Mouse (Mus musculus) lung, embryonic 15.5 days (tissue): ENCODE data around the gene AC134908.4. TPM values are rescaled to one million over a fixed set of nuclear protein-coding genes. Genes with fewer than 3 reads are reported as not detected.
A peak's percentile ranks its signal among the peaks of the same experiment; 100 is the strongest.

Source experiments
- ATAC-seq: fragments of 200-750 bp; cut with Nextera tagmentation; 2 replicates; pipeline ENCODE4 v1.8.0; 2017; ENCODE audit warnings: moderate number of reproducible peaks, borderline replicate concordance; ENCODE audit not compliant: low FRiP score, low TSS enrichment; ENCODE audit errors: extremely low read depth
- H3K27ac ChIP-seq: fragments of 300-500 bp; sonication (generic); 2 replicates; pipeline ENCODE4 v1.5.1; 2015; ENCODE audit warnings: moderate library complexity, mild to moderate bottlenecking, inconsistent platforms
- H3K27me3 ChIP-seq: fragments of 300-500 bp; sonication (generic); 2 replicates; pipeline ENCODE4 v1.6.1; 2015; ENCODE audit warnings: inconsistent platforms
- H3K36me3 ChIP-seq: fragments of 300-500 bp; sonication (generic); 2 replicates; pipeline ENCODE4 v1.6.1; 2015; ENCODE audit warnings: inconsistent platforms
- H3K4me1 ChIP-seq: fragments of 300-500 bp; sonication (generic); 2 replicates; pipeline ENCODE4 v1.6.1; 2015; ENCODE audit warnings: inconsistent platforms
- H3K4me2 ChIP-seq: fragments of 300-500 bp; sonication (generic); 2 replicates; pipeline ENCODE4 v1.6.1; 2015; ENCODE audit warnings: inconsistent platforms, mild to moderate bottlenecking, moderate library complexity
- H3K4me3 ChIP-seq: fragments of 300-500 bp; sonication (generic); 2 replicates; pipeline ENCODE4 v1.5.1; 2015; ENCODE audit warnings: mild to moderate bottlenecking, inconsistent platforms
- H3K9ac ChIP-seq: fragments of 300-500 bp; sonication (generic); 2 replicates; pipeline ENCODE4 v1.6.1; 2015; ENCODE audit warnings: inconsistent platforms
- H3K9me3 ChIP-seq: fragments of 300-500 bp; sonication (generic); 2 replicates; pipeline ENCODE4 v1.6.1; 2016; ENCODE audit warnings: inconsistent platforms
- WGBS: fragments of 180-500 bp; shearing (Covaris S2); methylation state at CpG from one replicate; pipeline ENCODE4 v1.1.7; 2015; 5-methylcytosine and 5-hydroxymethylcytosine counted together
- polyA plus RNA-seq: library from polyadenylated mRNA; unstranded; fragments of >200 nt; fragmentation: Nextera tagmentation; extraction: Ambion mirVana; gene quantifications from 2 replicates; pipeline ENCODE4 v1.2.1, GENCODE M21; 2015

Gene AC134908.4
- polyA plus RNA-seq, 1 experiment from 2014 or later = 0.49 TPM

DNA sequence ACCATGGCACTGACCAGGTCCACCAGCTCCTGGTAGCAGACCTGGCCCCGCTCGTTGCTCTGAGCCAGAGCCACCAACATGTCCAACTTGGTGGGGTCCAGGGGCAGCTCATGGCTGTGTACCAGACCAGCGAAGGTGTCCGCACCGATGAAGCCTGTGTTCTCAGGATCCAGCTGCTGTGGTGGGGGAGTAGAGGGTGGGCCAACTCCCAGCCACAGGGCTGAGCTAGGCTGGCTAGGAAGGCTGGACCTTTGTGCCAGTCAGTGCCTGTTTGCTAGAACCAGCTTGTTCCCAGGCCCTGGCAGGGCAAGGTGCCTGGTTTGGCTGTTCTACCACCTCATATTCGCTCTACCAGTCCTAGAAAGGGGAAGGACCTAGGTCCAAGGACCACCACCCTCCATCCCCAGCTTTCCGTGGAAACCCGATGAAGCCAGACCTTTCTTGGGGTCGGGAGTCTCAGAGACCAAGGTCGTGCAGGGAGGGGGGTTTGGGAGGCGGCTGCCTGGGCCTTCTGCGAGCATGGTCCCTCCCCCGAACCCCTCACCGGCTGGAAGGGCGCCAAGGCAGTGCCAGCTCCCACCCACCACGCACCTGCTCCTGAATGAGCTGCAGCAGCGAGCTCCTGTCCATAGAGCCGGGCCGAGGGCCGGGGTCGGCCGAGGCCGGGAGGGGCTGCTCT, 41.1 kb upstream of the AC134908.4 start:
- Histone ChIP-seq H3K36me3 (peaks cover 32% of the 10 kb centered on the region), H3K27me3 (no peaks in the 10 kb centered on the region), H3K9me3 (no peaks in the 10 kb centered on the region), H3K4me1 (peaks cover 45% of the 10 kb centered on the region), H3K9ac (peak overlapping the region; percentile 49), H3K27ac (0 out of 2 replicates have a peak overlapping the region, but pooled peaks have one; percentile 21), H3K4me3 (peak overlapping the region; percentile 31), H3K4me2 (peak overlapping the region; percentile 76)
- no peak for ATAC-seq
- 25% methylated on average over 19 of the region's 23 CpGs for WGBS

DNA sequence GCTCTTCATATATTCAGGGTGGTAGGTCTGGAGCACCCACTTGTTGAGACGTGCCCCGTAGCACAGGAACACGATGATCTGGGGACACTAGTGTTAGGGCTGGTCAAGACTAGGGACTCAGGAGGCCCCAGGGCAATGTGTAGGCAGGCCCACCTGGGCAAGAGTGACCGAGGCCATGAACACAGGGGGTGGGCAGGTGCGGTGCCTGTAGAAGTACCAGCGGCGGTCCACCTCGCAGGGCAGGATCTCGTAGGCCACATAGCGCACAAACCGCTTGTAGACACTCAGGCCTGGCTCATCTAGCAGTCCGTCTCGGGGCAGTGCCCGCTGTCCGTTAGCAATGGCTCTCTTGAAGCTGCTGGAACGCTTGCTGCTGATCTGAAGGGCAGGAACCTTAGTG, 40.4 kb upstream of the AC134908.4 start:
- ATAC-seq = no peak
- no peak overlapping the region for H3K4me3 ChIP-seq
- no peak overlapping the region for H3K27ac ChIP-seq
- peaks cover 32% of the 10 kb centered on the region for H3K36me3 ChIP-seq
- 89% methylated on average over 16 of the region's 16 CpGs for WGBS
- no peak overlapping the region; the same call in 1 of the 2 replicates for H3K4me2 ChIP-seq
- H3K4me1 ChIP-seq = peaks cover 52% of the 10 kb centered on the region
- H3K9me3 ChIP-seq = no peaks in the 10 kb centered on the region
- no peaks in the 10 kb centered on the region for H3K27me3 ChIP-seq
- H3K9ac ChIP-seq = no peak overlapping the region

DNA sequence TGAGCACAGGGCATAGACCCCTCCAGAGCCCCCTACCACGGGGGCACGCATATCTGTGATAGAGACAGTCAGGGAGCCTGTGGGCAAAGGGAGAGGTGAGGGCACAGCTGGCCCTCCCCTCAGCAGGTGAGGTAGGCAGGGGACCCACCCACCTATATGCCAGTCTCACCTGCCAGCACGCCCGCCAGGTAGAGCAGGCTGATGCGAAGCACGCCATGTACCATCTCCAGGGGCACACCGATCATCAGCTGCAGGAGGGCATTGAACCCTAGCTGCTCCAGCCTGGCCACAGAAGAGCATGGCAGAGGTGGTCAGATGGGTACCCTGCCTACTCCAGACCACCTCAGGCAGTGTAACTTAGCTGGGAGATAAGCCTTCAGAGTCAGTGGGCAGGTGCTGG, 39.8 kb upstream of the AC134908.4 start:
- H3K9me3 ChIP-seq = no peaks in the 10 kb centered on the region
- H3K9ac ChIP-seq = no peak overlapping the region
- WGBS = 98% methylated on average over 7 of the region's 7 CpGs
- no peak for ATAC-seq
- peak overlapping the region; percentile 82; the same call in 1 of the 2 replicates for H3K4me3 ChIP-seq
- H3K36me3 ChIP-seq = peaks cover 32% of the 10 kb centered on the region
- no peak overlapping the region for H3K27ac ChIP-seq
- peaks cover 57% of the 10 kb centered on the region for H3K4me1 ChIP-seq
- H3K27me3 ChIP-seq = no peaks in the 10 kb centered on the region
- H3K4me2 ChIP-seq = peak overlapping the region; percentile 88; the same call in 1 of the 2 replicates

DNA sequence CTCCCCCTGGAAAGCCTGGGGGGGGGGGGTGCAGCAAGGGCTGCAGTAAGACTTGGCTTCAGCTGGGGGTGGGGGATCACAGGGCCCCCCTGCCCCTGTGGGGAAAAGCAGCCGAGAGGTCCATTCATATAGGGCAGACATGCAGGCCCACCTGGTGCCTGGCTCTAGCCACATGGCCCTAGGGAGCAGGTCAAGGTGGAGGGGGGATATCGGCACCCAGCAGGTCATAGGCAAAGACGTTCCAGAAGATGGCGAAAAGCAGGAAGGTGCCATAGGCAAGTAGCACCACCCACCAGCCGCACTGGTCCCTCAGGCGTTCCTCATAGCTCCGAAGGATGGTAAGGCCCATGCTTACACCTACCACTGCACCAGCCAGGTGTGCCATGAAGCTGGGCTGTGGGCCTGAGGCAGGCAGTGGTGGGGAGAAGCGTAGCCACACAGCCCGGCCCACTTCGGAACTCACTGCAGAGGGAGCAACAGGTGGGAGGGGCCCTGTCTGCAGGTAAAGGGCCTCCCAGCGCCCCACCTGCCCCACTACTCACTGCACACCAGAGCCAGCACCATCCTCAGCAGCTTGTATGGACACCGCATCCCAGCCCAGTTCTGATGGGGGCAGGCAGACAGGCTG, 39.2 kb upstream of the AC134908.4 start:
- Histone ChIP-seq H3K4me3 (peak overlapping the region; percentile 82), H3K27me3 (no peaks in the 10 kb centered on the region), H3K36me3 (peaks cover 31% of the 10 kb centered on the region), H3K4me2 (peak overlapping the region; percentile 88), H3K9ac (peak overlapping the region; percentile 73), H3K9me3 (no peaks in the 10 kb centered on the region), H3K4me1 (peaks cover 63% of the 10 kb centered on the region), H3K27ac (0 out of 2 replicates have a peak overlapping the region, but pooled peaks have one; percentile 98)
- ATAC-seq = no peak
- 81% methylated on average over 12 of the region's 12 CpGs for WGBS

DNA sequence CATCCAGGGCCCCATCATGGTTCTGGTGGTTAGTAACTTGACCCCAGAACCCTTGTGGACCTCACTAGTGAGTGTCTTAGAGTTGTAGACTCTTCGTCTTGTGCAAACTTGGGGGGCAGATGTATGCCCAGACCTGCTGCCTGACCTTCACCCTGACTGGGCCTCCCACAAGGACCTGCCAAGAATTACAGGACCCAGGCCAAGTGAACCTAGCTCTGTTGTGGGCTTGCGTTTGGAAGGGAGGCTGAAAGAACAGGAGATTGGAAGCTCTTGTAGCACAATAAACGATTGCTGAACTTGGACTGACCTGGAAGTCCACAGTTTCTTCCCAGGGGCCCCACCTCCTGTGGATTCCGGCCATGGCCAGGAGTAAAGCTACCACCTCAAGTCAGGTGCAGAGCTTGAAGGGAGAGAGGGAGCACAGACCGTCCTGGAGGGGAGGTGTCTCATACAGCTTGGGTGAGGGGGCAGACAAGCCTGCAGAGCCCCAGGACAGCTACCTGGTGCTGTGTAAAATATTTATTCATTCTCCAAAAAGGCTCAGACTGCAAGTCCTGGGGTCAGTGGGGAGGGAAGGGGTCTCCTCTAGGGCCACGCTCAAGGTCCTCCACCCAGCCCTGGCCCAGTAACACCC, 38.6 kb upstream of the AC134908.4 start:
- H3K4me2 ChIP-seq = peak overlapping the region; percentile 88
- peaks cover 68% of the 10 kb centered on the region for H3K4me1 ChIP-seq
- peaks cover 25% of the 10 kb centered on the region for H3K36me3 ChIP-seq
- H3K27me3 ChIP-seq = no peaks in the 10 kb centered on the region
- no peaks in the 10 kb centered on the region for H3K9me3 ChIP-seq
- ATAC-seq = no peak
- H3K27ac ChIP-seq = peak overlapping the region; percentile 98
- peak overlapping the region; percentile 82 for H3K4me3 ChIP-seq
- peak overlapping the region; percentile 73 for H3K9ac ChIP-seq
- 15% methylated on average over 6 of the region's 6 CpGs for WGBS

DNA sequence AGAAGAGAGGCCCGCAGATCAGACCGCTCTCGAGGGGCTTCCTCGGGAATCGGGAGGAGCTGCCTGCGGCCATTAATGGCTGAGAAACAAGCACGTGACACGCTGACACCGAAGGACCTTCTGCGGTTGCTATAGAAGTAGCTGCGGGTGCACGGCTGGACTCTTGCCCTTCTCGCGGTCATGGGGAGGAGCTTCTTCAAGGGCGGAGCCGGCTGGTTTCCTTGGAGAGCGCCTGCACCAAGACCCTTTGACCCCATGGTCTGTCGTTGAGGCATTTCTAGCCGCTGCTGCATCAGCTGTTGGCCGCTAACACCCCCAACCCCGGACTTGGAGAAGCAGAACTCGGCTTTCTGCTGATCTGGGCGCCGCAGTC, 37.8 kb upstream of the AC134908.4 start, which contains the start of gene Stub1:
Gene Stub1, minus strand, starts transcription at position 114 of the 373 bp plus-strand sequence.
- Histone ChIP-seq H3K9me3 (no peaks in the 10 kb centered on the region), H3K27me3 (no peaks in the 10 kb centered on the region), H3K4me1 (peaks cover 73% of the 10 kb centered on the region), H3K4me2 (peak within 1 kb of the TSS; percentile 95), H3K27ac (peak within 1 kb of the TSS; percentile 98), H3K9ac (peak within 1 kb of the TSS; percentile 90), H3K36me3 (peaks cover 20% of the 10 kb centered on the region), H3K4me3 (peak within 1 kb of the TSS; percentile 82)
- WGBS = under 1% methylated on average over 24 of the region's 24 CpGs
- ATAC-seq = peak; percentile 66

DNA sequence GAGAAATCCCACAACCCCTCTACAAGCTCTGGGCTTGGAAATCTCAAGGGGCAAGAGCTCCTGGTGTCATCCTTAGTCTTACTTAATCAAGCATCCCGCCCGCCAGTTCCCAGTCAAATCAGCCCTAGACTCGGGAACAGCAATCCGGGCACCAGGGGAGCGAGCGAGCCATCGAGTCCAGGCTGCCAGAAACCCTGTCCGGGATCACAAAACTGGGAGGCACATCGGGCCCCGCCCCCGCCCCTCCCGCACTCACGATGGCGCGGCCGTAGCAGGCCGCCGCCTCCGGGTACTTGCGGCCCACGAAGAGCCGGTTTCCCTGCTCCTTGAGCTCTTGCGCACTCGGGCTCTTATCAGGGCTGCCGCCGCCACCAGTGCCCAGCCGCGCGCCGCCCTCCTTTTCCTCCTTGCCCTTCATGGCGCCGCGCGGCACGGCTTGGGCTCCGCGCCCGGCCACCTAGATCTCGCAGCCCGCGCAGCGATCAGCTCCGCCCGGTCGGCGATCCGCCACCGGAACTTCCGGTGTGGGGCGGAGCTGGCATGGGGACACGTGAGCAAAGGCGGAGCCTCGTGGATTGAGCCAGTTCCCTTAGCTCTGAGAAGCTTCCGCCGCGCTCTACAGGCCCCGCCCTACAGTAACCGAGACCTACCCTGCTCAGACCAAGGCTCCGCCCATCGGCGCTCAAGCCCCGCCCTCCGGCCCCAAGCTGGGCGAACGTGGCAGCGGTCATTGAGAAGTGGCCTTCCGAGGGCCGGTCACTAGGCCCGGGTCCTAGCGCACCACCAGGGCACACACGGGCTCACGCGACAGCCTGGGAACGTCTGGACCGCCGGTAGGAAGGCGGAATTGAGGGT, 37.2 kb upstream of the AC134908.4 start:
- peak overlapping the region; percentile 98 for H3K27ac ChIP-seq
- H3K4me3 ChIP-seq = peak overlapping the region; percentile 82
- no peaks in the 10 kb centered on the region for H3K27me3 ChIP-seq
- H3K4me2 ChIP-seq = peak overlapping the region; percentile 95
- no peaks in the 10 kb centered on the region for H3K9me3 ChIP-seq
- H3K36me3 ChIP-seq = peaks cover 22% of the 10 kb centered on the region
- H3K4me1 ChIP-seq = peaks cover 75% of the 10 kb centered on the region
- H3K9ac ChIP-seq = peak overlapping the region; percentile 90
- peak; percentile 91 for ATAC-seq
- WGBS = under 1% methylated on average over 77 of the region's 77 CpGs

DNA sequence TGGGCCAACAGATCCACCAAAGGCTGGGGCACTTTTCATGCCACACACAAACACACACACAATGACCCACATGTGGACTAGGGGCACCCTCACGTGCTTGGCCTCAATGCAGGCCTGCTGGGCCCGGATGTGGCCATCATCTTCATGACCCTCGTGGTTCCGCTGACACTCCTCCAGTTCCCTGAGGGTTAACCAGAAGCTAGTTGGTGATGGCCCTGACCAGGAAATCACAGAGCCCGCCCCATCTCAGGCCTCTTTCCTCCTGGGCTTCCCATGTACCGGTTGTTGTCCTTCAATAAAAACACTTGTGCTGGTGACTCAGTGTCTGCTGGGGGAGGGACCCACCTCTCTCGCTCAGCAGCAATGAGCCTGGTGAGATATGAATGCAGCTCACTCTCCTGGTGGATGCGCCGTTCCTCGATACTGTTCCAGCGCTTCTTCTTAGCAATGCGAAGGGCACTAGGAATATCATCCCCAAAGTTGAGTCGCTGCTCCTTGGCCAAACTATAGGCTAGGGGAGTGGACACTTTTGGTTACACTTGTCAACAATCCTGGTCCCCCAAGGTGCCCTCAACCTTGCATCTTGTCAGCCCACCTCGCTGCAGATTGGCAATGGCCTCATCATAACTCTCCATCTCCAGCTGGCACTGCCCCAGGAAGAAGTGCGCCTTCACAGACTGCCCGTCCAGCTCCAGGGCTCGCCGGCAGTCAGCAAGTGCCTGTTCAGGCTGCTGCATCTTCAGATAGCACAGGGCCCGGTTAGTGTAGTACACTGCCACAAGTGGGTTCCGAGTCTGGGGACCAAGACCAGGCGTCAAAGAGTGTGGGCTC, 36.2 kb upstream of the AC134908.4 start:
- H3K9ac ChIP-seq = peak overlapping the region; percentile 90
- H3K4me1 ChIP-seq = peaks cover 66% of the 10 kb centered on the region
- H3K27ac ChIP-seq = peak overlapping the region; percentile 92
- ATAC-seq = no peak
- peak overlapping the region; percentile 95 for H3K4me2 ChIP-seq
- peaks cover 32% of the 10 kb centered on the region for H3K36me3 ChIP-seq
- no peaks in the 10 kb centered on the region for H3K9me3 ChIP-seq
- H3K27me3 ChIP-seq = no peaks in the 10 kb centered on the region
- 44% methylated on average over 21 of the region's 21 CpGs for WGBS
- peak overlapping the region; percentile 82 for H3K4me3 ChIP-seq

DNA sequence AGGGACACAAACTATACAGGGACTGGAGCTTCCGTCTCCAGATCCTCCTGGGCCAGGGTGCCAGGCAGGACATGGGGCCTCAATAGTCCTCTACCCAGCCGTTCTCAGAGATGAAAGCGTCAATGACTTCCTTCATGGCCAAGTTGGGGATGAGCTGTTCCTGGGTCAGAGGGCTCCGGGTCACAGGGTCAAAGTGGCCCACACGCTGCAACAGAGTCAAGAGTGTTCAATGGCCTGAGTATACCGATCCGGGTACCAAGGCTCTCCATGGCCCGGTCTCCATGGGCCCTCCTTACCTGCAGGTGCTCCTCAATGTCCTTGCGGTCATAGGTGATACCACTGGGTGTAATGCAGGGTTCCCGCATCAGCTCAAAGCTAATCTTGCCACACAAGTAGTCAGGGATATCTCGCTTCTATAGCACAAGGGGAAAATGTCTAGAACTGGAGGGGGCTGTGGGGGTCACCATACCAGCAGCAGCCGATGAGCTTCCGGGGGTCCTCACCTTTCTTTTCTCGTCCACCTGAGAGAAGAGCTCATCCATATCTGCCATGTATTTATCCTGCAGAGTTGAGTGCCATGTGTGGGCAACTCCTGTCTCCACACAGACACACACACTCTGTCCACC, 35.5 kb upstream of the AC134908.4 start:
- peaks cover 59% of the 10 kb centered on the region for H3K4me1 ChIP-seq
- no peaks in the 10 kb centered on the region for H3K27me3 ChIP-seq
- WGBS = 78% methylated on average over 14 of the region's 14 CpGs
- H3K9ac ChIP-seq = no peak overlapping the region
- H3K4me3 ChIP-seq = peak overlapping the region; percentile 82
- no peaks in the 10 kb centered on the region for H3K9me3 ChIP-seq
- no peak for ATAC-seq
- peak overlapping the region; percentile 95 for H3K4me2 ChIP-seq
- H3K36me3 ChIP-seq = peaks cover 40% of the 10 kb centered on the region
- H3K27ac ChIP-seq = no peak overlapping the region

DNA sequence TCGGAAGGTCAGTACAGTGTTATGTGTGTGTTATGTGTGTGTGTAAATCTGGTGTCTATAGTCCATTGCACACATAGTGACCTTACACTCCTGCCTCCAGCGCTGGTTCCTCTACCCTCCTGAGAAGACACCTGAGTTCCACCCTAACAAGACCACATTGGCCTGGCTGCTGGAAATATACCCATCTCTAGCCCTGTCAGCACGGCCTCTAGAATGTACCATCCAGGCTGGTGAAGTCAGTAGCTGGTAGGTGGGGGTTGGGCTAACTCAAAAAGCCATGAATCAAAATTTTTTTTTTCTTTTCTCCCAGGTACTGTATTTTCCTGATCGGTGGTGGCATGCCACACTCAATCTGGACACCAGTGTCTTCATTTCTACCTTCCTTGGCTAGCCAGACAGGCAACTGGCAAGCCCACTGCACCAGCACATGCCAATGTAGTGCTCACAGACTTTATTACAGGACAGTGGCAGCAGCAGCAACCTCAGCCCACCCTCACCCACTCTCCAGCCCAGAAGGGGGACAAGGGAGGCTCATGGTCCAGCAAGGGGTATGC, 34.8 kb upstream of the AC134908.4 start:
- H3K4me2 ChIP-seq = peak overlapping the region; percentile 73

More for the DNA sequence above, 34.8 kb upstream of the AC134908.4 start:
- Histone ChIP-seq H3K4me3 (peak overlapping the region; percentile 54; the same call in 1 of the 2 replicates), H3K36me3 (peaks cover 40% of the 10 kb centered on the region), H3K9ac (no peak overlapping the region), H3K9me3 (no peaks in the 10 kb centered on the region), H3K27ac (no peak overlapping the region), H3K27me3 (no peaks in the 10 kb centered on the region), H3K4me1 (peaks cover 57% of the 10 kb centered on the region)
- WGBS = 72% methylated on average over 4 of the region's 4 CpGs
- ATAC-seq = no peak
